Mouse (Mus musculus): Measurements from ENCODE around the gene Astn2. TPM values are rescaled to one million over a fixed set of nuclear protein-coding genes. Genes with fewer than 3 reads are reported as not detected.

The Astn2 gene
- polyA plus RNA-seq, 1 experiment, result not detected

GRCm38 (mm10) chr4:65839550-65840000 lies 564.8 kb downstream of the Astn2 start:
- TF ChIP-seq FLI1 (IDR thresholded peaks at IDR 0.05; ENCODE audit: low read length) (no peak), GATA1 (IDR thresholded peaks at IDR 0.05; ENCODE audit: borderline replicate concordance, low read length) (no peak)
- H3K9me3 ChIP-seq, result peaks cover 4% of the 10 kb centered on the region; the same call in 1 of the 2 replicates
- no peaks in the 10 kb centered on the region for H3K27me3 ChIP-seq (replicated peaks)

GRCm38 (mm10) chr4:65838781-65839180 lies 565.6 kb downstream of the Astn2 start:
- H3K4me3 ChIP-seq (replicated peaks), result no peak overlapping the region
- TF ChIP-seq GATA1 (IDR thresholded peaks at IDR 0.05; ENCODE audit: borderline replicate concordance, low read length), result no peak
- no peak for TF ChIP-seq FLI1 (IDR thresholded peaks at IDR 0.05; ENCODE audit: low read length)
- H3K36me3 ChIP-seq (replicated peaks; ENCODE audit: low read length), result no peaks in the 10 kb centered on the region
- peaks cover 4% of the 10 kb centered on the region; the same call in 1 of the 2 replicates for H3K9me3 ChIP-seq
- no peaks in the 10 kb centered on the region for H3K27me3 ChIP-seq (replicated peaks)
- H3K4me1 ChIP-seq, result no peaks in the 10 kb centered on the region

More at GRCm38 (mm10) chr4:65839550-65840000, 564.8 kb downstream of the Astn2 start:
- Histone ChIP-seq H3K4me1 (no peaks in the 10 kb centered on the region), H3K36me3 (replicated peaks; ENCODE audit: low read length) (no peaks in the 10 kb centered on the region), H3K4me3 (replicated peaks) (no peak overlapping the region)

- no peaks in the 10 kb centered on the region for H3K36me3 ChIP-seq (replicated peaks; ENCODE audit: low read length)
- H3K9me3 ChIP-seq, result peaks cover 4% of the 10 kb centered on the region; the same call in 1 of the 2 replicates
- no peaks in the 10 kb centered on the region for H3K4me1 ChIP-seq
- TF ChIP-seq GATA1 (IDR thresholded peaks at IDR 0.05; ENCODE audit: borderline replicate concordance, low read length), result no peak
- TF ChIP-seq FLI1 (IDR thresholded peaks at IDR 0.05; ENCODE audit: low read length), result no peak
- H3K4me3 ChIP-seq (replicated peaks), result no peak overlapping the region
- H3K27me3 ChIP-seq (replicated peaks), result no peaks in the 10 kb centered on the region
These were observed 571.4 kb downstream of the Astn2 start for GRCm38 (mm10) chr4:65832971-65833370.

GRCm38 (mm10) chr4:65831872-65832271 lies 572.5 kb downstream of the Astn2 start:
- Histone ChIP-seq H3K9me3 (peaks cover 4% of the 10 kb centered on the region; the same call in 1 of the 2 replicates), H3K4me3 (replicated peaks) (no peak overlapping the region)

GRCm38 (mm10) chr4:65830495-65830894 lies 573.9 kb downstream of the Astn2 start:
- Histone ChIP-seq H3K27me3 (replicated peaks) (no peaks in the 10 kb centered on the region), H3K36me3 (replicated peaks; ENCODE audit: low read length) (no peaks in the 10 kb centered on the region), H3K9me3 (peaks cover 4% of the 10 kb centered on the region; the same call in 1 of the 2 replicates), H3K4me3 (replicated peaks) (no peak overlapping the region), H3K4me1 (no peaks in the 10 kb centered on the region)
- no peak for TF ChIP-seq GATA1 (IDR thresholded peaks at IDR 0.05; ENCODE audit: borderline replicate concordance, low read length)
- TF ChIP-seq FLI1 (IDR thresholded peaks at IDR 0.05; ENCODE audit: low read length), result no peak

More at GRCm38 (mm10) chr4:65831872-65832271, 572.5 kb downstream of the Astn2 start:
- Histone ChIP-seq H3K4me1 (no peaks in the 10 kb centered on the region), H3K27me3 (replicated peaks) (no peaks in the 10 kb centered on the region), H3K36me3 (replicated peaks; ENCODE audit: low read length) (no peaks in the 10 kb centered on the region)
- TF ChIP-seq FLI1 (IDR thresholded peaks at IDR 0.05; ENCODE audit: low read length), result no peak
- no peak for TF ChIP-seq GATA1 (IDR thresholded peaks at IDR 0.05; ENCODE audit: borderline replicate concordance, low read length)

GRCm38 (mm10) chr4:65821070-65821469 lies 583.3 kb downstream of the Astn2 start:
- H3K27me3 ChIP-seq (replicated peaks), result no peaks in the 10 kb centered on the region
- no peaks in the 10 kb centered on the region for H3K4me1 ChIP-seq
- TF ChIP-seq GATA1 (IDR thresholded peaks at IDR 0.05; ENCODE audit: borderline replicate concordance, low read length) (no peak), FLI1 (IDR thresholded peaks at IDR 0.05; ENCODE audit: low read length) (no peak)
- H3K36me3 ChIP-seq (replicated peaks; ENCODE audit: low read length), result no peaks in the 10 kb centered on the region
- H3K9me3 ChIP-seq, result no peaks in the 10 kb centered on the region
- no peak overlapping the region for H3K4me3 ChIP-seq (replicated peaks)

- H3K36me3 ChIP-seq (replicated peaks; ENCODE audit: low read length), result no peaks in the 10 kb centered on the region
- no peak overlapping the region for H3K4me3 ChIP-seq (replicated peaks)
- H3K27me3 ChIP-seq (replicated peaks), result no peaks in the 10 kb centered on the region
- H3K4me1 ChIP-seq, result no peaks in the 10 kb centered on the region
- TF ChIP-seq GATA1 (IDR thresholded peaks at IDR 0.05; ENCODE audit: borderline replicate concordance, low read length), result no peak
- no peak for TF ChIP-seq FLI1 (IDR thresholded peaks at IDR 0.05; ENCODE audit: low read length)
- H3K9me3 ChIP-seq, result no peaks in the 10 kb centered on the region
These were observed 584.2 kb downstream of the Astn2 start for GRCm38 (mm10) chr4:65820236-65820635.

- Histone ChIP-seq H3K27me3 (replicated peaks) (no peaks in the 10 kb centered on the region), H3K36me3 (replicated peaks; ENCODE audit: low read length) (no peaks in the 10 kb centered on the region), H3K4me3 (replicated peaks) (no peak overlapping the region), H3K4me1 (no peaks in the 10 kb centered on the region), H3K9me3 (no peaks in the 10 kb centered on the region)
- TF ChIP-seq GATA1 (IDR thresholded peaks at IDR 0.05; ENCODE audit: borderline replicate concordance, low read length) (no peak), FLI1 (IDR thresholded peaks at IDR 0.05; ENCODE audit: low read length) (no peak)
These were observed 584.6 kb downstream of the Astn2 start for GRCm38 (mm10) chr4:65819835-65820234.

- Histone ChIP-seq H3K4me3 (replicated peaks) (no peak overlapping the region), H3K9me3 (no peaks in the 10 kb centered on the region), H3K27me3 (replicated peaks) (no peaks in the 10 kb centered on the region), H3K4me1 (no peaks in the 10 kb centered on the region), H3K36me3 (replicated peaks; ENCODE audit: low read length) (no peaks in the 10 kb centered on the region)
- TF ChIP-seq GATA1 (IDR thresholded peaks at IDR 0.05; ENCODE audit: borderline replicate concordance, low read length) (no peak), FLI1 (IDR thresholded peaks at IDR 0.05; ENCODE audit: low read length) (no peak)
These were observed 590.3 kb downstream of the Astn2 start for GRCm38 (mm10) chr4:65814176-65814535.

GRCm38 (mm10) chr4:65813500-65814175 lies 590.8 kb downstream of the Astn2 start:
- H3K4me1 ChIP-seq, result no peaks in the 10 kb centered on the region
- no peak for TF ChIP-seq GATA1 (IDR thresholded peaks at IDR 0.05; ENCODE audit: borderline replicate concordance, low read length)
- no peak for TF ChIP-seq FLI1 (IDR thresholded peaks at IDR 0.05; ENCODE audit: low read length)
- no peak overlapping the region for H3K4me3 ChIP-seq (replicated peaks)
- H3K27me3 ChIP-seq (replicated peaks), result no peaks in the 10 kb centered on the region
- H3K9me3 ChIP-seq, result no peaks in the 10 kb centered on the region
- H3K36me3 ChIP-seq (replicated peaks; ENCODE audit: low read length), result no peaks in the 10 kb centered on the region
